Mouse (Mus musculus): ENCODE measurements around the gene Ikzf2. TPM values are rescaled to one million over a fixed set of nuclear protein-coding genes. Genes with fewer than 3 reads are reported as not detected.

Ikzf2 gene
- polyA plus RNA-seq, 1 experiment: under 0.01 TPM

DNA sequence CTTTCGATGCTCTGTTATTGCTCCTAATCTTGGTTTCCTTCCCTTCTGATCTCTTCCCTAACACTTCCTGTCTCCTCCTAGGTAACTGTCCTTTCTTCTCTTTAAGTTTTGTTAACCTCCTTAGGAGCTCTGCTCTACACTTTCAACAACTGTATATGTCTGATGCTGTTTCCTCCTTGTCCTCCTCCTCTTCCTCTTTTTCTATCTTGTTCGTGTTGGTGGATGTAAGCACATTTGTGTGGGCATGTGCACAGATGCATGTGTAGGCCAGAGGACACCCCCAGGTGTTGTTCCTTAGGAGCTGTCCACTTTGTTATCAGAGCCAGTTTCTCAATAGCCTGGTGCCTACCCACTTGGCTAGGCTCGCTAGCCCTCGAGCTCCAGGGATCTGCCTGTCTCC lies 169.0 kb downstream of the Ikzf2 start:
- Histone ChIP-seq H3K27me3 (ENCODE audit: control insufficient read depth) (no peaks in the 10 kb centered on the region), H3K36me3 (ENCODE audit: control insufficient read depth) (no peaks in the 10 kb centered on the region), H3K4me3 (replicated peaks) (no peak overlapping the region), H3K9me3 (ENCODE audit: control insufficient read depth, low read length) (no peaks in the 10 kb centered on the region), H3K4me1 (ENCODE audit: control insufficient read depth) (peaks cover 41% of the 10 kb centered on the region)
- TF ChIP-seq TAL1 (IDR thresholded peaks at IDR 0.05; ENCODE audit: low read length): no peak
- TF ChIP-seq GATA1 (IDR thresholded peaks at IDR 0.05; ENCODE audit: low read length): no peak

- TF ChIP-seq GATA1 (IDR thresholded peaks at IDR 0.05; ENCODE audit: low read length): no peak
- no peak for TF ChIP-seq TAL1 (IDR thresholded peaks at IDR 0.05; ENCODE audit: low read length)
- no peak overlapping the region for H3K4me3 ChIP-seq (replicated peaks)
- no peaks in the 10 kb centered on the region for H3K36me3 ChIP-seq (ENCODE audit: control insufficient read depth)
- peaks cover 44% of the 10 kb centered on the region for H3K4me1 ChIP-seq (ENCODE audit: control insufficient read depth)
- no peaks in the 10 kb centered on the region for H3K27me3 ChIP-seq (ENCODE audit: control insufficient read depth)
- no peaks in the 10 kb centered on the region for H3K9me3 ChIP-seq (ENCODE audit: control insufficient read depth, low read length)
Observed at GRCm38 (mm10) chr1:69516144-69516543, 170.9 kb downstream of the Ikzf2 start.

- H3K4me1 ChIP-seq (ENCODE audit: control insufficient read depth): peaks cover 47% of the 10 kb centered on the region
Observed at GRCm38 (mm10) chr1:69513595-69514250, 173.3 kb downstream of the Ikzf2 start.

DNA sequence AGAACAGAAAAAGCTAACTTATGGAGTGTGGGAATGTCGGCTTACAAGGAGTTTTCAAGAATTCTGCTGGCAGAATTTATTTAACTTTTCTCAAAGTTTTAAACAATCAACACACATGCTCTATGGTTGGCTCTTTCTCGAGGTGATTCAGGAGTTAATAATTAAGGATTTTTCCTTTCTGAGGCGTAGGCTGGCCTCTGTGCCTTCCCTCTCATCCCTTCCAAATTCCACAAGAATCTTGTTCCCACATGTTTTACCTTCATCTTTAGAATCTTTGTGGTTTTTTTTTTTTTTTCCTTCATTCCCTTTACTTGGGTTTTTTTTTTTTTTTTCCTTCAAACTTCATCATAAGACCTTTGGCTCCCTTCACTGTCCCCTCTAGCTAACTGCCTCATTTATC lies 178.8 kb downstream of the Ikzf2 start:
- TF ChIP-seq TAL1 (IDR thresholded peaks at IDR 0.05; ENCODE audit: low read length): no peak
- TF ChIP-seq GATA1 (IDR thresholded peaks at IDR 0.05; ENCODE audit: low read length): no peak
- Histone ChIP-seq H3K4me1 (ENCODE audit: control insufficient read depth) (peaks cover 20% of the 10 kb centered on the region), H3K4me3 (replicated peaks) (no peak overlapping the region), H3K9me3 (ENCODE audit: control insufficient read depth, low read length) (no peaks in the 10 kb centered on the region), H3K27me3 (ENCODE audit: control insufficient read depth) (no peaks in the 10 kb centered on the region), H3K36me3 (ENCODE audit: control insufficient read depth) (no peaks in the 10 kb centered on the region)

More at GRCm38 (mm10) chr1:69513595-69514250, 173.3 kb downstream of the Ikzf2 start:
- Histone ChIP-seq H3K27me3 (ENCODE audit: control insufficient read depth) (no peaks in the 10 kb centered on the region), H3K36me3 (ENCODE audit: control insufficient read depth) (no peaks in the 10 kb centered on the region), H3K9me3 (ENCODE audit: control insufficient read depth, low read length) (no peaks in the 10 kb centered on the region), H3K4me3 (replicated peaks) (no peak overlapping the region)
- TF ChIP-seq GATA1 (IDR thresholded peaks at IDR 0.05; ENCODE audit: low read length) (no peak), TAL1 (IDR thresholded peaks at IDR 0.05; ENCODE audit: low read length) (no peak)

- no peaks in the 10 kb centered on the region for H3K27me3 ChIP-seq (ENCODE audit: control insufficient read depth)
- no peak overlapping the region for H3K4me3 ChIP-seq (replicated peaks)
- TF ChIP-seq GATA1 (IDR thresholded peaks at IDR 0.05; ENCODE audit: low read length): no peak
- TF ChIP-seq TAL1 (IDR thresholded peaks at IDR 0.05; ENCODE audit: low read length): no peak
- H3K4me1 ChIP-seq (ENCODE audit: control insufficient read depth): peaks cover 15% of the 10 kb centered on the region
- H3K9me3 ChIP-seq (ENCODE audit: control insufficient read depth, low read length): no peaks in the 10 kb centered on the region
- no peaks in the 10 kb centered on the region for H3K36me3 ChIP-seq (ENCODE audit: control insufficient read depth)
Observed at GRCm38 (mm10) chr1:69507513-69507912, 179.5 kb downstream of the Ikzf2 start.

GRCm38 (mm10) chr1:69506615-69507159 lies 180.4 kb downstream of the Ikzf2 start:
- TF ChIP-seq TAL1 (IDR thresholded peaks at IDR 0.05; ENCODE audit: low read length) (no peak), GATA1 (IDR thresholded peaks at IDR 0.05; ENCODE audit: low read length) (no peak)
- H3K27me3 ChIP-seq (ENCODE audit: control insufficient read depth): no peaks in the 10 kb centered on the region
- no peaks in the 10 kb centered on the region for H3K36me3 ChIP-seq (ENCODE audit: control insufficient read depth)
- H3K4me1 ChIP-seq (ENCODE audit: control insufficient read depth): peaks cover 15% of the 10 kb centered on the region
- H3K9me3 ChIP-seq (ENCODE audit: control insufficient read depth, low read length): no peaks in the 10 kb centered on the region
- no peak overlapping the region for H3K4me3 ChIP-seq (replicated peaks)

- Histone ChIP-seq H3K27me3 (ENCODE audit: control insufficient read depth) (no peaks in the 10 kb centered on the region), H3K4me1 (ENCODE audit: control insufficient read depth) (peaks cover 13% of the 10 kb centered on the region), H3K36me3 (ENCODE audit: control insufficient read depth) (no peaks in the 10 kb centered on the region), H3K4me3 (replicated peaks) (no peak overlapping the region), H3K9me3 (ENCODE audit: control insufficient read depth, low read length) (no peaks in the 10 kb centered on the region)
- TF ChIP-seq GATA1 (IDR thresholded peaks at IDR 0.05; ENCODE audit: low read length) (no peak), TAL1 (IDR thresholded peaks at IDR 0.05; ENCODE audit: low read length) (no peak)
Observed at GRCm38 (mm10) chr1:69506011-69506410, 181.0 kb downstream of the Ikzf2 start.

DNA sequence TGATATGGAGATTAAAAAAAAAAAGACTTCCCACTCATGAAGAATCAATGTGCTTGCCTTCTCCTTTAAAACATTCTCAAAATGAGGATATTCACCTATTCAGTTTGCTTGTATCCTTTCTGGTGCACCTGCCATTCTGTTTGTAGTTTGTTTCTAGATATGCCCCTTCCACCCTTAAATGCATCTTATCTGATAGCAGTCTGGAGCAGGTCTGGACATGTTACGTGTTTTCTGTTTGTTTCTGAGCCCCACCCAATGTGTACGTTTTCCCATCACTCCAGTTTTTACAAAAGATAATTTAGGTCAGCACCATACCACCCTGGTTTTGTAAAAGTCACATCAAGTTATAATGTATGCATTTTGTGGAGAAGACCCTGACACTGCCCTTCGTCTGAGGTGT lies 186.7 kb downstream of the Ikzf2 start:
- Histone ChIP-seq H3K9me3 (ENCODE audit: control insufficient read depth, low read length) (no peaks in the 10 kb centered on the region), H3K4me1 (ENCODE audit: control insufficient read depth) (peaks cover 31% of the 10 kb centered on the region), H3K4me3 (replicated peaks) (no peak overlapping the region), H3K27me3 (ENCODE audit: control insufficient read depth) (no peaks in the 10 kb centered on the region), H3K36me3 (ENCODE audit: control insufficient read depth) (no peaks in the 10 kb centered on the region)
- no peak for TF ChIP-seq GATA1 (IDR thresholded peaks at IDR 0.05; ENCODE audit: low read length)
- TF ChIP-seq TAL1 (IDR thresholded peaks at IDR 0.05; ENCODE audit: low read length): no peak

DNA sequence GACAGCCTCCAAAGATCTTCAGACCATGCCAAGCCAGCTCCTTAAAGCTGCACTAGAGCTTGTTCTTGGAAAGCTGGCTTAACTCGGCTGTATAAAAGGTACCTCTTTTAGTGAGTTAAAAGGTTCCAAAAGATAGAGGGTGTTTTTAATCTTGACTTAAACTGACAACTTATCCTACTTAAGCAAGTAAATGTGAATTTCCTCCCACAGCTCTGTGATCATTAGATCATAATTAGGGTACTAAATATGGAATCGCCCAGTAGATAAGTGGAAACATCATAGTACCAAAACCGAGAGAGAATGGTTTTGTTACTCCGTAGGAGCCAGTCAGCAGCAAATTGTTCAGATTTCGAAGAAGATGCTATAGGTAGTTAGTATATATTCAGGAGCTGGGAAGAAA lies 187.4 kb downstream of the Ikzf2 start:
- Histone ChIP-seq H3K27me3 (ENCODE audit: control insufficient read depth) (no peaks in the 10 kb centered on the region), H3K36me3 (ENCODE audit: control insufficient read depth) (no peaks in the 10 kb centered on the region), H3K9me3 (ENCODE audit: control insufficient read depth, low read length) (no peaks in the 10 kb centered on the region), H3K4me3 (replicated peaks) (no peak overlapping the region), H3K4me1 (ENCODE audit: control insufficient read depth) (peaks cover 32% of the 10 kb centered on the region)
- no peak for TF ChIP-seq TAL1 (IDR thresholded peaks at IDR 0.05; ENCODE audit: low read length)
- TF ChIP-seq GATA1 (IDR thresholded peaks at IDR 0.05; ENCODE audit: low read length): no peak
